Mouse (Mus musculus): ENCODE results near the gene Pik3r5.

The Pik3r5 gene

GRCm38 (mm10) chr11:68431699-68432360 is at the start of gene Pik3r5:
Gene Pik3r5, plus strand, starts transcription at chr11:68432121.
- DNase-seq (ENCODE audit: low spot score in 2 of 2): peak in 1 of 2 experiments; percentile 62

GRCm38 (mm10) chr11:68383519-68383918 is 48.4 kb upstream of the Pik3r5 start:
- DNase-seq (ENCODE audit: low spot score in 2 of 2): no peak

DNA sequence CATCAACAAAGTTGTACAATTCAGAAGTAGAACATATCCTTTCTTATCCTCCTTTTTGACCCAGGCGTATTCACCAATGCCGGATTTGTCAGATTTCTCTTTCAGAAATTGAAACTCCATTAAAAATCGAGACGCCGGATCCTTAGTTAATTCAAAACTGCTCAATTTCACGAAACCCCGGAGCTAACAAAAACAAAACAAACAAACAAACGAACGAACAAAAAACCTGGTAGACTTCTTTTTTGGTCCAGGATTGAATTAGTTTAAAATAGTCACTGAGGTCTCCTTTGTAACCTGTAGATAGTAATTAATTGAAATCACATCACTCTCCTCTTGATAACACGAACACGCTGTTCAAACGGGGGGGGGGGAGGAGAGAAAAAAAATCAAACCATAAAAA is 47.8 kb upstream of the Pik3r5 start:
- DNase-seq (ENCODE audit: low spot score in 2 of 2): no peak

- DNase-seq (ENCODE audit: low spot score in 2 of 2): no peak
Measured at GRCm38 (mm10) chr11:68384592-68385020, 47.3 kb upstream of the Pik3r5 start.

- no peak for DNase-seq (ENCODE audit: low spot score in 2 of 2)
Measured at GRCm38 (mm10) chr11:68385021-68385821, 46.7 kb upstream of the Pik3r5 start.

DNA sequence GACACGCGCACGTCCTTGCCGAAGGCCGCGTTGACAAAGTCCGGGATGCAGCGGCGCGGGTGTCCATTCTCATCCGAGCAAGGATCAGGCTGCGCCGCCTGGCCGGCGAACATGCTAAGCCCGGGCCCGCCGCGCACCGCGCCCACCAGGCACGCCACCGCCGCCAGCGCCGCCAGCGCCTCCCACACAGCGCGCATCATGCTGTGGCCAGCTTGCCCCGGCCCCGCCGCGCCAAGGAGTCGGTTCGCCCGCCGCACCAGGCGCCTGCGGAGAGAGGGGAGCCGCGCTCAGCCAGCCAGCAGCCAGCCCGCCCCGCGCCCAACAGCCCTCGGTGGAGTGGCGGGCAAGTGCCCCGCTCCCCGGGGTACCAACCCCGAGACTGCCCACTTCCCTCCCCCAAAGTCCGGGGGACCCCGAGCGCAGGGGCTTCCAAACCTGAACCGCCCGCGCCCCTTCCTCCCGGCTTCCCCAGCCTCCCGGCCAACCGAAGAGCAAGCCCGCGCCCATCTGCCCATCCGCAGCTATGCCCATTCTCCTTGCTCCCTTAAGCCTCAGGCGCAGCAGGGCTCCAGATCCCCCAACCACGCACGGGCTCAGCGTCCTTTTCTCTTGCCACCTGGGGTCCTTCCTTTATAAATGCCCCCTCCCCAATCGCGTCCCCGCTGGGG is 45.9 kb upstream of the Pik3r5 start:
- DNase-seq (ENCODE audit: low spot score in 2 of 2): no peak

- no peak for DNase-seq (ENCODE audit: low spot score in 2 of 2)
Measured at GRCm38 (mm10) chr11:68386589-68387440, 45.1 kb upstream of the Pik3r5 start.

DNA sequence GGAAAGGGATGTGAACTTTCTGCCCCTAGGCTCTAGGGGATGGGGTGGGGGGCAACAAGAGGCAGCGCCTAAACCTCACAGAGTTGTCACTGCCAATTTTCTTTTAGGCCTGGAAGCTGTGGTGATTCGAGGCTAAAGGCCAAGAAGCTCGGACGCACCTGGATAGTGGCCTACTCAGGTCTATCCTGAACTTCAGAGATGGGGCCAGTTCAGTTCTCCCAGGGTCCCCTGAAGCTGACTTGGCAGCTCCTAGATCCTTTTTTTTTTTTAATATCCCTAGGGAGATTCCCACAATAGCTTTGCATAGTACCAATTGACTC is 44.5 kb upstream of the Pik3r5 start:
- DNase-seq (ENCODE audit: low spot score in 2 of 2): no peak

GRCm38 (mm10) chr11:68387971-68388654 is 43.8 kb upstream of the Pik3r5 start:
- no peak for DNase-seq (ENCODE audit: low spot score in 2 of 2)

DNA sequence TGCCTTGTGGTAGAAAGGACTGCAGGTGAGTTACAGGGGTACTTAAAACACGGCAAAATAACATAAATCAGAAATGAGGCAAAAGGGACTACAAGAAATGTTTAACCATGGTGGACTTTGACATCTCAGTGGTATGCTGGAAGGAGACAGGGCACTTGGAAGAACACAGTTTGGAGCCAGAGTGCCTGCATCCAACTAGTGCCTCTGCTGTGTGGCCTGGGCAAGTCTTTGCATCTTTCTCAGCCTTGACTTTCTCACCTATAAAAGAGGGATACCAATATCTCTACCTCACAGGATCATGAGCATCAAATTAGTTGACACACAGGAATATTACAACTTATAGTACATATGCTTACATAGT is 43.3 kb upstream of the Pik3r5 start:
- DNase-seq (ENCODE audit: low spot score in 2 of 2): no peak

DNA sequence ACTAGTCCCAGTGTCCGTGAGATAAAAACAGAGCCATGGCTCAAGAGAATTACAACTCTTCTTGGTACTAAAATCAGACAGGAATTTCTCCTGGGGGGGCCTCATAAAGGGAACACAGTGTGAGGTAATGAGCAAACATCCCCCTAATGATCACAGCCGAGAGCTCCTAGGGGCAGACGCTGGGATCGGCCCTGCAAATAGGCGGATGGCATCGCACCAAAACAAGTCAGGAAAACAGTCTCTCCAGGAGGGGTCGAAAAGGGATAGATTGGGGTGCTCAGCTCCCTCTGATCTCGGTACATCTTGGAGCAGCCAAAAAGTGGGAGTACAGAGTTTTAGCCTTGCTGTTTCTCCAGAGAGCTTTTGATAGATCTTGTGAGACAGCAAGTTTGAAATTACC is 42.3 kb upstream of the Pik3r5 start:
- no peak for DNase-seq (ENCODE audit: low spot score in 2 of 2)

DNA sequence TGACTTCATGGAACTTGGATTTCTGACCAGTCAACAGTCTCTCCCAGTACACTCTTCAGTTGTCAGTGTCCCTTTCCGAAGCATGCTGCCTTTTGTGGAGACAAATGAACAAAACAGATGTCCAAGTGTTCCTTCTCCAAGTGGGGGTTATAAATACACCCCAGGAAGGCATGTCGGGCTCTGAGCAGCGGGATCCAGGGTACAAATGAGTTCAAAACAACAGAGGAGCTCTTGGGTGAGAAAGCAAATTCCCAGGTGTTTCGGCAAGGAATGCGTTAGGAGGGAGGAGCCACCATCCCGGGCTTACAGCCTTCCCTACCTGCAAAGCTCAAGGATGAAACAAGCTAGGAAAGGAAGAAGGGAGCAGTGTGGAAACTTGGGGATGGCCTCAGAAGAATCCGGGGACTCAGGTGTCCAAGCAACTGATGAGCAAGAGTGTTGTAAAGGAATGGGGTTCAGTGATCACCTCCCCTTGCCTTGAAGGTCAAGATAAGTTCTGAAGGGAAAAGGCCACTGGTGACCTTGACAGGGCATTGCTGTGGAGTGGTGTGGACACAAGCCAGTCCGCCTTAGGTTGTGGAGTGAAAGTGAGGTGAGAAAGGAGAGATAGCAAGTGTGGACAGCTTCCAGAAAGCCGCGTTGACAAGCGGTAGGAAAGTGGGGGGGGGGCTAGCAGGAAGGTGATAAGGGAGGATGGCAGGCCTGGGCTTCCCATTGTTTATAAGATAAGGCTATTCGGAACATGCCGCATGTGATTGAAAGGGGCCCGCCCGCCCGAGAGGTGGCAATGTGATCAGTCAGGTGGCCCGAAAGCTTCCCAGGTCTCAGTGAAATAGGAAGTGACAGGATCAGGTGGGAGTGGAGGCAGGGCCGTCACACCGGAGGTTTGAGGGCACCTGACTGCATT is 41.3 kb upstream of the Pik3r5 start:
- no peak for DNase-seq (ENCODE audit: low spot score in 2 of 2)

DNA sequence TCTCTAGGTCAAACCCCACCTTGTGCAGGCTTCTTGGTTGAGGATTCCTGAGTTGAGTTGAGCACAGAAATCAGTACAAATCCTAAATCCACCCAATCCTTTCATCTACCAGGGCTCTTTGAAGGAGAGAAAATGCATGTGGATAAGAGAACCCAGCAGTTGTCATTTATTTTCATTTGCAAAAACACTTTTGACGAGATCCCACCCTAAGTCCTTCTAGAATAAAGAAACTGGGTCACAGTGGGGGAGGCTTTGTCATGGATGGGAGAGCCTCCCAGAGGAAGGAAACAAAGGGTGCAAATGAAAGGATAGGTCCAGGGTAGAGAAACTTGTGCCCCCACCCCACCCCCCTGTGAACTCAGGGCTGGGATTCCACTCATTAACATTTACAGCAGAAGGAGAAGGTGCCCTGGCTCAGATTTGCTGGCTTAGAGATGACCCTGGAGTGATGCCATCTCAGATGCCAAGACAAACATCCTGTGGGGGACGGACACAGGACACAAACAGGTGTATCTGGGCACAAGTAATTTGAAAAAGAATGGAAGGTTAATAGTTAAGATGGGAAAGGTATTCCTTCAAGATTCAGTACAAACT is 37.9 kb upstream of the Pik3r5 start:
- no peak for DNase-seq (ENCODE audit: low spot score in 2 of 2)

- DNase-seq (ENCODE audit: low spot score in 2 of 2): no peak
Measured at GRCm38 (mm10) chr11:68394749-68395148, 37.2 kb upstream of the Pik3r5 start.

DNA sequence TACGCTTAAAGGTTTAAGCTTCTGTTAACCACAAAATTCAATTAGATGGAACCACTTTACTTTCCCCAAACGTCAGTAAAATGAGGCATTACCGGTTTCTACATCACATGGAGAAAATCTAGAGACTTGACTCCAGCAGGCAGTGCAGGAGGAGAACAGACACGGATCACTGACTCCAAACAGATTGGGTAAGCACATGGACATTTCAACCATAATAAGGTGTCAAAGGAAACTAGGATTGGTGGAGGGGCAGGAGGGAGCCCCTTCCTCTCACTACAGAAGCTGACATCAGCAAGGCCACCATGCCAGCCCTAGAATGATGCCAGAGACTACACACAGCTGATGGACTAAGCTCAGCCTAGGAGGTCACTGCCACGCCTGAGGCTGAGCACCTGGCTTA is 36.4 kb upstream of the Pik3r5 start:
- DNase-seq (ENCODE audit: low spot score in 2 of 2): no peak

GRCm38 (mm10) chr11:68398891-68399547 is 32.9 kb upstream of the Pik3r5 start:
- no peak for DNase-seq (ENCODE audit: low spot score in 2 of 2)

DNA sequence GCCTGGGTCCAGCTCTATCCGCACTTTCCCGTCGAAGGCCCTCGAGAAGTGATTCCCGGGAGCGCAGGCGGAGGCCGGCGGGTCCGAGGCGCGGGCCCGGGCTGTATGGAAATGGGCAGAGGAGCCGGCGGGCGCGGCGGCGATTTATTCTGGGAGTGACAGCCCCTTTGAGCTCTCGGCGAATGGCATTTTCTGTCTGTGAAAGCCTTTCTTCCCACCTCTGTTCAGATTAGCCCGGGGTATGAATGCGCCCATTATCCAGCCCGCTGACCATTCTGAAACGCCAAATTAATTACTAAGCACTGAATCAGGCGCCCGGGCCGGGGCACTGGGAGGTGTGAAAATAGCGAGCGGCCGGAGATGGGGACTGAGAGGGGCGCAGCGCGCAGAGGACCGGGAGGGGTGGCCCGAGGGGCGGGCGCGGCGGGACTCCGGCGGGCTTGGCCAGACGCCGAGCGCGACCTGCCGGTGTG is 32.3 kb upstream of the Pik3r5 start:
- no peak for DNase-seq (ENCODE audit: low spot score in 2 of 2)

DNA sequence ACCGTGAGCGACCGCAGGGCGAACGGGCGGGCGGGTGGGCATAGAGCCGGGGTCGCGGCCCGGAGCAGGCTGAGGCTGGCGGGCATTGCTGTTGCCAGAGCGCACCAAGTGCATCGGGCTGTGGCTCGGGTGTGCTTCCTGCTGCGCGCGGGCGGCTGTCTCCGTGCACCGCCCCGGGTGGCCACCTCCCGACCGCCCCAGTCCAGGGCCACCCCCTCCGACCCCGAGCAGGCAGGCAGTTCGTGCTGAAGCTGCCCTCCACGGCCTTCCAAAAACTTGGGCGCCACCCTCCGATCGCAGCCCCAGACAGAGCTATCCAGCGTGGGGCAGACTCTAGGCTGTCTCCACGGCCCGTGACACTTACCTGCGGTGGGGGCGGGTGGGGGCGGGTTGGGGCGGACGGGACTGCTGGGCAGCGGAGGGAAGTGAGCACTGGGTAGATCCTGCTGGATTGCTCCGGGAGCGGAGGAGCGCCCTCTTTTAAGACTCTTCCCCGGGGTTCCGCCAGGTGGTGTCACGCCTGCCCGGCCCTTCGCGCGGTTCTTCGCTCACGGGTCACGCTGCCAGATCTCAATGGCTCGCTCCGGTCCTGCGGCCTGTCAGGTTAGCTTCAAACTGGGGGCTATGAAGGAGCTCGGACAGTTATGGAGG is 31.8 kb upstream of the Pik3r5 start:
- no peak for DNase-seq (ENCODE audit: low spot score in 2 of 2)

DNA sequence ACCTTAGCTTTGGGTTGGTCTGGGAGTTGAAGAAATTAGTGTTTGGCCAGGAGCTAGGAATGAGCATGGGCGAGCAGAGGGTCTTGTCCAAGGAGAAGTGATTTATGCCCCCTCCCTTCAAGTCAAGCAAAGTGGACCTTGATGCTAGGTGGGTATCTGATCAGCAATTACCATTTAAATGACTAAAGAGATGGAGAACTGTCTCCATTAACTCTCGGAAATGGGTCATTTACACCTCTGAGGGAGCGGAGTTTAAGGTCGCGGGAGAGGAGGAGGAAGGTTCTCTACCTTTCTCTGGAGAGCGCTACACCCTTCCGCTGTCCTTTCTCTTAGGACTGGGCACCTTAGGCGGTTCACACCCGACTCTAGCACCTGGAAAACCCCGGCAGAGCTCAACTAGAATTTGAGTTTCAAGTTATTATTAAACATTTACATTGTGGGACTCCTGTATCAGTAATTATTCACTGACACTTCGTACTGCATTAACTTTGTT is 31.1 kb upstream of the Pik3r5 start, which contains the start of gene Ntn1:
TSS of gene Ntn1 (minus strand) at position 97 of the 493 bp plus-strand sequence.
- no peak for DNase-seq (ENCODE audit: low spot score in 2 of 2)

Data from left cerebral cortex, adult 9 months (tissue).